Mouse (Mus musculus) heart, embryonic 11.5 days (tissue): Measurements from ENCODE around the gene Sart3. TPM values are rescaled to one million over a fixed set of nuclear protein-coding genes. Genes with fewer than 3 reads are reported as not detected.

Source experiments
- ATAC-seq: fragments of 200-750 bp; cut with Nextera tagmentation; replicated peaks from 2 replicates; pipeline ENCODE4 v1.8.0; 2017; ENCODE audit warnings: moderate library complexity; ENCODE audit not compliant: insufficient number of reproducible peaks, low FRiP score, low TSS enrichment
- H3K27ac ChIP-seq: fragments of 300-500 bp; sonication (generic); 2 replicates; pipeline ENCODE4 v1.5.1; 2014; ENCODE audit warnings: mild to moderate bottlenecking, low read depth, low read length
- H3K27me3 ChIP-seq: fragments of 300-500 bp; sonication (generic); 2 replicates; pipeline ENCODE4 v1.6.1; 2014; ENCODE audit warnings: mild to moderate bottlenecking, low read length, mixed read lengths; ENCODE audit not compliant: control insufficient read depth, insufficient read depth
- H3K36me3 ChIP-seq: fragments of 300-500 bp; sonication (generic); 2 replicates; pipeline ENCODE4 v1.6.1; 2014; ENCODE audit warnings: mild to moderate bottlenecking, low read length, moderate library complexity, mixed read lengths; ENCODE audit not compliant: control insufficient read depth, insufficient read depth
- H3K4me1 ChIP-seq: fragments of 300-500 bp; sonication (generic); 2 replicates; pipeline ENCODE4 v1.6.1; 2014; ENCODE audit warnings: low read length; ENCODE audit not compliant: control insufficient read depth, insufficient read depth
- H3K4me2 ChIP-seq: fragments of 300-500 bp; sonication (generic); 2 replicates; pipeline ENCODE4 v1.6.1; 2014; ENCODE audit warnings: mild to moderate bottlenecking, moderate library complexity
- H3K4me3 ChIP-seq: fragments of 300-500 bp; sonication (generic); 2 replicates; pipeline ENCODE4 v1.5.1; 2014; ENCODE audit warnings: low read depth, low read length
- H3K9ac ChIP-seq: fragments of 300-500 bp; sonication (generic); 2 replicates; pipeline ENCODE4 v1.6.1; 2014; ENCODE audit warnings: mild to moderate bottlenecking, low read depth, low read length, moderate library complexity
- H3K9me3 ChIP-seq: fragments of 300-500 bp; sonication (generic); replicated peaks from 2 replicates; pipeline ENCODE4 v1.6.1; 2016; ENCODE audit warnings: low read length; ENCODE audit not compliant: control insufficient read depth
- WGBS: fragments of 180-500 bp; shearing (Covaris S2); extraction: QIAGEN DNeasy Blood & Tissue Kit; methylation state at CpG from one replicate; pipeline ENCODE4 v1.1.7; 2014; ENCODE audit not compliant: insufficient replicate concordance; 5-methylcytosine and 5-hydroxymethylcytosine counted together
- polyA plus RNA-seq: library from polyadenylated mRNA; unstranded; fragments of >200 nt; fragmentation: Nextera tagmentation; extraction: Ambion mirVana; gene quantifications from 2 replicates; pipeline ENCODE4 v1.2.1, GENCODE M21; 2014

Gene Sart3
- polyA plus RNA-seq, 1 experiment from 2014 or later: 31.6 TPM

DNA sequence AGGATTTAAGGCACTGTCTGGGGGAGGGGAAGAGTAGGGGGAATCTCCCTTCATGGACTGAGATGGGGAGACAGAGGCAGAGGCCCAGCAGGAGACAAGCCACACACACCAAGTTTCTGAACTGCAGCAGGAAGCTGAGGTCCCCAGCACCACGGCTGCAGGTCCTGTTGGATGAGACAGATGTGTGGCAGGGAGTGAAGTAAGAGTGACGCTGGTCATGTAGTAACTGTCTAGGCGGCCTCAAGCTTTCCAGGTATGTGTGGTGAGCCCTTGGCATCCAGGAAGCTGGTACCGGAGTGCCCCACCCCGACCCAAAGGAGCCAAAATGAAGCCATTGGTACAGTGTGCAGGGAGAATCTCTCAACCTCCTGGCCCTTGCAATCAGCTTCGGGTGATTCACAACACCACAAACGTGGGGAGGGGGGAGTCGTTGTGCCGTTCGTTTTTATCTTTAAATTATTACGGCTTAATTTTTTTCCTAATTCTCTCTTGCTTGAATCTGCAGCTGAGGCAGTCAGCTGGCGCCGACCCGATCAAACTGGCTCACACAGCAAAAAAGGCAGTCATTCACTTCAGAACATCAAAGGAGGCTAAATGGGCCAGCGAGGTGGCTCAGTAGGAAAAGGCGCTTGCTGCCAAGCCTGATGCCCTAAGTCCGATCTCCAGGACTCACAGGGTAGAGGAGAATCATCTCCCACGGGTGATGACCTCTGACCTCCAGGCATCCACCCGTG is 25.0 kb upstream of the Sart3 start:
- H3K4me1 ChIP-seq: peaks cover 23% of the 10 kb centered on the region
- 15% methylated on average over 19 of the region's 19 CpGs for WGBS
- no peaks in the 10 kb centered on the region for H3K9me3 ChIP-seq
- no peaks in the 10 kb centered on the region; the same call in 1 of the 2 replicates for H3K36me3 ChIP-seq
- peak overlapping the region; percentile 36; the same call in 1 of the 2 replicates for H3K9ac ChIP-seq
- peak overlapping the region; percentile 43 for H3K4me2 ChIP-seq
- H3K27ac ChIP-seq: peak overlapping the region; percentile 71
- peaks cover 15% of the 10 kb centered on the region for H3K27me3 ChIP-seq
- peak overlapping the region; percentile 5; the same call in 1 of the 2 replicates for H3K4me3 ChIP-seq
- no peak for ATAC-seq

DNA sequence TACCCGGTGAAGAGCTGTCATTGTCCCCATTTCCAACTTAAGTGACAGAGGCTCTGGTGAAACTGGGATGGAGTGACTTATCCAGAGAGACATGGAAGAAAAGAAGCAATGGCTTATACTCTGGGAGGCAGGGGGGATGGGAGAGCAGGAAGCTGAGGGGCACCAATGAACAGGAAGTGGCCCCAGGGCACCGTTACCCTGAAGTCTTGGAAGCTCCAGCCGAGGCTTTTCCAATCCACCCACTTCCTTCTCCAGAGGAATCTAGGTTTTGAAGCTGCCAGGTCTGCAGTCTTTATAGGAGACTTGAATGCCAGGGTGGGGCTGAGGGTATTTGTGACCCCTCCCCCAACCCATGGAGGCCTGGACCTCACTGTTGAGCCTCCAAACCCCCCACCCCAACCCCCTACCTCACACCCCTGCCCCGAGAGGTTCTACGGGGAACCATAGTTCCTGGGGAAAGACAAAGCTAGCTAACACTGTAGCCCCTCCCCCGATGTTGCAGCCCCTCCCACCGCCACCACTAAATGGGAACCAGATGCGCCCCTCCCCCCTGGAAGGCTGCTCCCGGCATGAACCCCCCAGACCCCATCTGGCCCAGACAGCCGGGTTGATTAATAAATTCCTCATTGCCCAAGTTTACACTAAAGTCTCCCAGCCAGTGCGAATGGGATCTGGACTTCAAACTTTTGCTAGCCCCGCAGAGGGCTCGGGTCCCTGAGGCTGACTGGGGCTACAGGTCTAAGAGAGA is 24.3 kb upstream of the Sart3 start:
- peak overlapping the region; percentile 5; the same call in 1 of the 2 replicates for H3K4me3 ChIP-seq
- ATAC-seq: no peak
- H3K9me3 ChIP-seq: no peaks in the 10 kb centered on the region
- peak overlapping the region; percentile 44; the same call in 1 of the 2 replicates for H3K9ac ChIP-seq
- H3K36me3 ChIP-seq: no peaks in the 10 kb centered on the region; the same call in 1 of the 2 replicates
- peaks cover 23% of the 10 kb centered on the region for H3K4me1 ChIP-seq
- 11% methylated on average over 13 of the region's 13 CpGs for WGBS
- peak overlapping the region; percentile 43 for H3K4me2 ChIP-seq
- peak overlapping the region; percentile 71 for H3K27ac ChIP-seq
- H3K27me3 ChIP-seq: peaks cover 15% of the 10 kb centered on the region

DNA sequence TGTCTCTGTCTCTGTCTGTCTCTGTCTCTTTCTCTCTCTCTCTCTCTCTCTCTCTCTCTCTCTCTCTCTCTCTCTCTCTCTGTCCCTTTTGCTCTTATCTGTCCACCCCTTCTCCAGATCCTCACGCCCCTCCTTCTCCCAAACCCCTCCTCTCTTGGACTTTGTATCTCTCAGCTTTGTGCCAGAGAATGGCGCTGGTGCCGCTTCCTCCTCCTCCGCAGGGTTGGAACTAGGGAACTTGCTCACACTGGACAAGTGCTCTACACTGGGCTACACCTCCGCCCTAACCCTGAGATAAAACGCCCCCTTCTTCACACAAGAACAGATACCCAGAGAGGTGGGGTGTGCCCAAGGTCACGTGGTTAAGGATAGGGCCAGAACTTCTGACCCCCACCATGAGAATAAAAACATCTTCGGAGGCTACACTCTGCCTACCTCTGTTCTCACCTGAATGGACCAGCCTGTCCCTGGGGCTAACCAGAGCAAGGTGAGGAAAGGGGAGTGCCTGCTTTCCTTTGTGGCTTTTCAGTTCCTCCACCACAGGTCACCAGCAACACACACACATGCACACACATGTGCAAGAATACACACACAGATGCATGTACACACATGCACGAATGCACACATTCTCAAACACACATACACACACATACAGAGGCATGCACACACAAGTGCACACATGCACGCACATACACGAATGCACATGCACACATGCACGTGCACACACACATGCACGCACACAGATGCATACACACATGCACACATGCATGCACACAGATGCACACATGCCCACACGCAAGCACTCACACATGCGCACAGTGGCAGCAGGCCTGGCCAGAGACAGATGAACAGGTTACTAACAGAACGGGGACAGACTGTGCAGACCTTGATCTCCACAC is 19.1 kb upstream of the Sart3 start:
- Histone ChIP-seq H3K27me3 (peaks cover 9% of the 10 kb centered on the region), H3K9ac (no peak overlapping the region), H3K4me1 (peaks cover 12% of the 10 kb centered on the region), H3K4me3 (no peak overlapping the region), H3K9me3 (no peaks in the 10 kb centered on the region), H3K4me2 (no peak overlapping the region), H3K36me3 (no peaks in the 10 kb centered on the region; the same call in 1 of the 2 replicates), H3K27ac (no peak overlapping the region)
- 70% methylated on average over 16 of the region's 16 CpGs for WGBS
- no peak for ATAC-seq

DNA sequence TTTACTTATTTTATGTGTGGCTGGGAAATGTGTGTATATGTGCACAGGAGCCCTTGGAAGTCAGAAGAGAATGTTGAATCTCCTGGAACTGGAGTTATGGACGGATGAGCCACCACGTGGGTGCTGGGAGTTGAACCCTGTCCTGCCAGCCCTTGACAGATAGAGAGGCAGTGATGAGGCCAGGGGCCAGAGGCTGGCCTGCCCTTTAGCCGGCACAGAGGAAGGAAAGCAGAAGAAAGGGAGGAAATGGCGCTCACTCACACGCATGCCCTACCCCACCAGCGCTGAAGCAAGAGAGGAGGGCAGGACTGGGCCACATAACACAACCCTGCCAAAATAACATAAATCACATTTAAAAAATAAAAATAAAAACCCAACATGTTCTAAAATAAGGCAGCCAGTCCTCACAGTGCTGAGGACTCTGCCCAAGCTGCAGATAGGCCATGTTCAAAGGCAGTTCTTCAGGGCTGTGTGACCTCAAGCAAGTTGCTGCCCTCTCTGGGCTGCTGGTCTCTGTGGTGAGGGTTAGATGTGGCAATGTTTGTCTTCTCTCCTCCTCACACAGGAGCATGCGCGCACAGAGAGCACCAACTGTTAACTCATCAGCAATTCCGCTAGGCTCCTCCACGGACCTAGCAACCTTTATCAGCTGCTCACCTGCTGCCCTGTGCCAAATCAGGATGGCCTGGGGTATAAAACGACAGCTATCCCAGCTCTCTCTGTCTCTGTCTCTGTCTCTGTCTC is 18.3 kb upstream of the Sart3 start:
- Histone ChIP-seq H3K9ac (no peak overlapping the region), H3K36me3 (no peaks in the 10 kb centered on the region), H3K4me3 (no peak overlapping the region), H3K9me3 (no peaks in the 10 kb centered on the region), H3K27me3 (peaks cover 7% of the 10 kb centered on the region), H3K4me1 (peaks cover 8% of the 10 kb centered on the region; the same call in 1 of the 2 replicates), H3K4me2 (no peak overlapping the region), H3K27ac (no peak overlapping the region)
- WGBS: 47% methylated on average over 11 of the region's 11 CpGs
- ATAC-seq: no peak

DNA sequence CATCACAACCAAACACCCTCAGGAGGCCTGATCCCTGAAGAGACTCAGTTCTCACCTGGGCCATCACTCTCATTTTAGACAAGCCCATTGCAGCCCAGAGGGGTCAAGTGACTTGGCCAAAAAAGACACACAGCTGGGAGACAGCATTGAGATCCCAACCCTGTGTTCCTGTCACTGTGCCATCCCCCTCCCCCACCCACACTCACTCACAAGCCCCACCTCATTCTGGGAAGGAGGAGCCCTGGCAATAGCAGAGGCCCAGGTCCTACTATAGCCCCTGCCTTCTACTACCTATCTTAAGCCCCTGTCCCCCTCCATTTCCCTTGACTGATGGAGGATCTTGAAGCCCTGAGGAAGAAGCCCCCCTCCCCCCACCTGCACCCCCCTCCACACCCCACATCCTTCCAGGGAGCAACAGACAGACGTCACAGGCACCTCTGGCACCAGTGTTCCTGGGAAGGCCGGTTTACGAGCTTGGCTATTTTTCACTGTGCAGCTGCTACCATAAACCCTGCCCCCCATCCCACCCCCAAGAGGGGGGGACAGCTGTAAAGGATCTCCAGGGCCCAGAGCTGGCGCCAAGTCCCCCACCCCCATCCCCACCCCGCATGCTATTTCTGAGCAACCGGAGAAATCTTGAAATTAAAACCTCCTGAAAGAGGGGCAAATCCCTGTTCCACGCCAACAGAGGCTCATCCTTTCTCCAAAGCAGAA is 16.9 kb upstream of the Sart3 start:
- no peak for ATAC-seq
- Histone ChIP-seq H3K4me1 (peaks cover 8% of the 10 kb centered on the region; the same call in 1 of the 2 replicates), H3K4me2 (no peak overlapping the region), H3K36me3 (no peaks in the 10 kb centered on the region), H3K27ac (no peak overlapping the region), H3K27me3 (peaks cover 2% of the 10 kb centered on the region; the same call in 1 of the 2 replicates), H3K9me3 (no peaks in the 10 kb centered on the region), H3K9ac (no peak overlapping the region), H3K4me3 (no peak overlapping the region)
- 37% methylated on average over 7 of the region's 7 CpGs for WGBS

DNA sequence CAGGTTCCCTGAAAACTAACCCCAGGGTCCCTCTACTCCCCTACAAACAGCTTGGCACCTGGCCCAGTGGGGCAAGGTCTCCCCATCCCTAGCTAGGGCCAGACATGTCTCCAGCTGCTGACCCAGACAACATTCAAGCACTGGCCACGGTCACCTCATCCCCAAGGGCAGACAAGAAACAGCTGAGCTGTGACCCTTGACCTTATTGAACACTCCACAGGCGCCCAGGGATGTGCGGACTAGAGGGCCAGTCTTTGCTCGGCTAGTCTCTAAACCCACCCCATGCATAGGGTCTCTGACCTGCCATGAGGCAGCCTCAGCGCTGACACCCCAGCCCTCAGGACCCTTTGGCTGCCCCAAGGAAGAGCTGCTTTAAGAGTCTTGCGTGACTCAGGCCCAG is 16.3 kb upstream of the Sart3 start:
- no peak overlapping the region for H3K27ac ChIP-seq
- no peaks in the 10 kb centered on the region for H3K9me3 ChIP-seq
- no peak overlapping the region for H3K4me2 ChIP-seq
- no peak overlapping the region for H3K4me3 ChIP-seq
- H3K36me3 ChIP-seq: no peaks in the 10 kb centered on the region
- no peak for ATAC-seq
- no peak overlapping the region for H3K9ac ChIP-seq
- 0 out of 2 replicates have a peak, but pooled peaks cover under 1% of the 10 kb centered on the region for H3K27me3 ChIP-seq
- whole genome bisulfite sequencing: 42% methylated on average over 6 of the region's 6 CpGs
- peaks cover 9% of the 10 kb centered on the region for H3K4me1 ChIP-seq

DNA sequence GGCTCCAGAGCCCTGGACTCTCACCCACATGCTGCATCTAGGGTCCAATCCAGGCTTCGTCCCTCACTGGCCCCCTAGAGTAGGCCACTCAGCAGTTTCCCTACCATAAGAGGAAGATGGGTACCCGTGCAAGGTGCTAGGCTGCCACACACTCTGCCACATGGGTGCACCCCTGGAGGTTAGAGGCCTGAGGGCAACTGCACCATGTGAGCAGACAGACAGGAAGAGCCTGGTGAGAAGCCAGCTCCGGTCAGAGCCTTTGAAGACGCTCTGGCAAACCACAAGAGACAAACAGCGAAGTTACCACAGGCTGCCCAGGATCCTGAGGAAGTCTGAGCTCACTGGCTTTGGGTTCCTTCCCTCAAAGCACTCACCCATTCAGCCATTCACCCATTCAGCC is 14.7 kb upstream of the Sart3 start:
- no peak overlapping the region for H3K4me3 ChIP-seq
- H3K4me2 ChIP-seq: no peak overlapping the region
- no peaks in the 10 kb centered on the region for H3K36me3 ChIP-seq
- 69% methylated on average over 5 of the region's 5 CpGs for WGBS
- no peak overlapping the region for H3K27ac ChIP-seq
- no peaks in the 10 kb centered on the region for H3K9me3 ChIP-seq
- peaks cover 19% of the 10 kb centered on the region for H3K4me1 ChIP-seq
- no peak overlapping the region for H3K9ac ChIP-seq
- H3K27me3 ChIP-seq: peaks cover 3% of the 10 kb centered on the region; the same call in 1 of the 2 replicates
- no peak for ATAC-seq
